In genomic region chr7:25711731-25712197, GRCm38 (mm10) we compare ENCODE assay signal across 7 mouse cellular contexts. TPM values are rescaled to one million over a fixed set of nuclear protein-coding genes. Genes with fewer than 3 reads are reported as not detected.
DNase-seq lines count a peak whose midpoint lies in the region; ATAC-seq and TF ChIP-seq lines count a peak whose summit lies in the region.

No protein-coding gene starts in this region.

- no peak for TF ChIP-seq EP300 in liver, embryonic 14.5 days (IDR thresholded peaks at IDR 0.05; ENCODE audit: low read depth)

- H3K79me3 ChIP-seq in C2C12 (ENCODE audit: low read depth), result peaks cover 2% of the 10 kb centered on the region

- ATAC-seq in heart, embryonic 16.5 days (replicated peaks; ENCODE audit: extremely low read depth, insufficient read depth, low FRiP score), result peak; percentile 11; the same call in 1 of the 2 replicates
- peak; percentile 11; the same call in 1 of the 2 replicates for ATAC-seq in liver, embryonic 14.5 days (ENCODE audit: insufficient read depth)
- ATAC-seq in stomach, embryonic 16.5 days (ENCODE audit: insufficient read depth, low FRiP score), result peak; percentile 44; the same call in 1 of the 2 replicates

- H3K9ac ChIP-seq in heart, embryonic 16.5 days (ENCODE audit: low read length), result 0 out of 2 replicates have a peak overlapping the region, but pooled peaks have one; percentile 41
- no peak overlapping the region for H3K9ac ChIP-seq in liver, embryonic 14.5 days (replicated peaks)
- H3K9ac ChIP-seq in stomach, embryonic 16.5 days (ENCODE audit: low read length), result no peak overlapping the region; the same call in 1 of the 2 replicates

- WGBS in heart, embryonic 16.5 days, result 13% methylated on average over 7 of the region's 7 CpGs
- 34% methylated on average over 7 of the region's 7 CpGs for WGBS in liver, embryonic 14.5 days (ENCODE audit: insufficient replicate concordance)
- 21% methylated on average over 7 of the region's 7 CpGs for WGBS in stomach, embryonic 16.5 days

- H3K4me2 ChIP-seq in heart, embryonic 16.5 days (ENCODE audit: low read depth, low read length), result no peak overlapping the region
- no peak overlapping the region for H3K4me2 ChIP-seq in liver, embryonic 14.5 days (ENCODE audit: low read depth)
- no peak overlapping the region for H3K4me2 ChIP-seq in stomach, embryonic 16.5 days (ENCODE audit: low read depth, low read length)

- H3K4me3 ChIP-seq in C2C12 (ENCODE audit: insufficient read depth, poor library complexity, severe bottlenecking), result no peak overlapping the region
- no peak overlapping the region for H3K4me3 ChIP-seq in heart, embryonic 16.5 days (ENCODE audit: low read length)
- no peak overlapping the region for H3K4me3 ChIP-seq in liver, embryonic 14.5 days (ENCODE audit: insufficient read depth in 1 of 2, low read depth in 2 of 2, low read length in 2 of 2)
- no peak overlapping the region for H3K4me3 ChIP-seq in stomach, embryonic 16.5 days (replicated peaks; ENCODE audit: low read length)

- no peaks in the 10 kb centered on the region for H3K27me3 ChIP-seq in C2C12 (ENCODE audit: control insufficient read depth, insufficient read depth, insufficient read length)
- no peaks in the 10 kb centered on the region for H3K27me3 ChIP-seq in heart, embryonic 16.5 days (ENCODE audit: control insufficient read depth, insufficient read depth, low read length)
- no peaks in the 10 kb centered on the region for H3K27me3 ChIP-seq in liver, embryonic 14.5 days (ENCODE audit: control insufficient read depth, insufficient read depth, low read length)
- H3K27me3 ChIP-seq in stomach, embryonic 16.5 days (ENCODE audit: control insufficient read depth, insufficient read depth, low read length), result no peaks in the 10 kb centered on the region

- peaks cover 36% of the 10 kb centered on the region for H3K36me3 ChIP-seq in C2C12 (ENCODE audit: control insufficient read depth, insufficient read depth)
- peaks cover 38% of the 10 kb centered on the region for H3K36me3 ChIP-seq in heart, embryonic 16.5 days (ENCODE audit: control insufficient read depth, insufficient read depth)
- peaks cover 38% of the 10 kb centered on the region for H3K36me3 ChIP-seq in liver, embryonic 14.5 days (replicated peaks; ENCODE audit: control insufficient read depth, insufficient read depth, low read depth)
- H3K36me3 ChIP-seq in stomach, embryonic 16.5 days (ENCODE audit: control insufficient read depth, insufficient read depth, low read length), result peaks cover 30% of the 10 kb centered on the region

- TF ChIP-seq CTCF in C2C12 (IDR thresholded peaks at IDR 0.05; ENCODE audit: control insufficient read depth, insufficient read depth, insufficient read length), result no peak
- TF ChIP-seq CTCF in liver, embryonic 14.5 days (IDR thresholded peaks at IDR 0.05; ENCODE audit: low read depth), result no peak

- peak overlapping the region; percentile 58 for H3K27ac ChIP-seq in heart, embryonic 16.5 days (ENCODE audit: low read length)
- no peak overlapping the region for H3K27ac ChIP-seq in liver, embryonic 14.5 days
- H3K27ac ChIP-seq in stomach, embryonic 16.5 days (ENCODE audit: low read length), result peak overlapping the region; percentile 39; the same call in 1 of the 2 replicates

- H3ac ChIP-seq in C2C12 (ENCODE audit: control insufficient read depth, insufficient read length, low read depth), result peak overlapping the region; percentile 25

- no peaks in the 10 kb centered on the region for H3K9me3 ChIP-seq in heart, embryonic 16.5 days (replicated peaks; ENCODE audit: control insufficient read depth, low read length)
- no peaks in the 10 kb centered on the region for H3K9me3 ChIP-seq in liver, embryonic 14.5 days (ENCODE audit: control insufficient read depth, low read length)
- H3K9me3 ChIP-seq in stomach, embryonic 16.5 days (replicated peaks; ENCODE audit: control insufficient read depth, low read length), result no peaks in the 10 kb centered on the region

- peak; percentile 92 for DNase-seq in 3T3-L1 (ENCODE audit: low read depth, low spot score)
- peak; percentile 79 for DNase-seq in embryo, embryonic 10 days (ENCODE audit: low spot score)
- DNase-seq in liver, embryonic 14.5 days (ENCODE audit: low read depth in 3 of 3, low spot score in 3 of 3), result no peak
- DNase-seq in kidney, postnatal 10 days, result no peak

- peaks cover 36% of the 10 kb centered on the region for H3K4me1 ChIP-seq in heart, embryonic 16.5 days (ENCODE audit: control insufficient read depth, insufficient read depth, low read length)
- H3K4me1 ChIP-seq in liver, embryonic 14.5 days (replicated peaks; ENCODE audit: control insufficient read depth in 2 of 2, insufficient read depth in 2 of 2, low read length in 1 of 2), result peaks cover 0 to 20% of the 10 kb centered on the region in 2 experiments; a peak in 3 of 4 replicates
- peaks cover 31% of the 10 kb centered on the region for H3K4me1 ChIP-seq in stomach, embryonic 16.5 days (ENCODE audit: control insufficient read depth, insufficient read depth, low read length)

- peaks cover 11% of the 10 kb centered on the region for H3K79me2 ChIP-seq in C2C12 (ENCODE audit: control insufficient read depth, insufficient read depth)

TF ChIP-seq in C2C12, 6 proteins besides CTCF, POLR2A, EP300 and RAD21:
- TF ChIP-seq MYOG (IDR thresholded peaks at IDR 0.05; ENCODE audit: control insufficient read depth, extremely low read depth, insufficient read length) (no peak), MAX (IDR thresholded peaks at IDR 0.05) (peak; percentile 37)

RNA-seq across cellular contexts. Expression of gene Ccdc97, which starts 7.1 kb away (rescaled TPM):
- 33.2 TPM for polyA plus RNA-seq in C2C12 (2012; fragmentation: generic; extraction: Trizol)
- polyA plus RNA-seq in heart, embryonic 16.5 days (2015; fragmentation: Nextera tagmentation; extraction: Ambion mirVana), result 19.9 and 23.0 TPM in 2 replicates
- polyA plus RNA-seq in liver, embryonic 14.5 days (2012; rRNA removed), result 17.1 and 19.5 TPM in 2 replicates
- 11.3 and 13.2 TPM in 2 replicates for polyA plus RNA-seq in liver, embryonic 14.5 days (2014; fragmentation: Nextera tagmentation; extraction: Ambion mirVana)
- polyA plus RNA-seq in stomach, embryonic 16.5 days (2015; fragmentation: Nextera tagmentation; extraction: Ambion mirVana), result 19.6 and 22.5 TPM in 2 replicates

RNA-seq across cellular contexts. Expression of gene Tgfb1, which starts 25.0 kb away (rescaled TPM):
- polyA plus RNA-seq in C2C12 (2012; fragmentation: generic; extraction: Trizol), result 108 TPM
- polyA plus RNA-seq in heart, embryonic 16.5 days (2015; fragmentation: Nextera tagmentation; extraction: Ambion mirVana), result 3.6 and 3.8 TPM in 2 replicates
- polyA plus RNA-seq in liver, embryonic 14.5 days (2012; rRNA removed), result 16.6 and 18.5 TPM in 2 replicates
- 3.9 and 4.3 TPM in 2 replicates for polyA plus RNA-seq in liver, embryonic 14.5 days (2014; fragmentation: Nextera tagmentation; extraction: Ambion mirVana)
- 1.4 and 2.8 TPM in 2 replicates for polyA plus RNA-seq in stomach, embryonic 16.5 days (2015; fragmentation: Nextera tagmentation; extraction: Ambion mirVana)

RNA-seq across cellular contexts. Expression of gene B9d2, which starts 31.2 kb away (rescaled TPM):
- polyA plus RNA-seq in C2C12 (2012; fragmentation: generic; extraction: Trizol), result 33.0 TPM
- polyA plus RNA-seq in heart, embryonic 16.5 days (2015; fragmentation: Nextera tagmentation; extraction: Ambion mirVana), result 30.3 and 32.0 TPM in 2 replicates
- polyA plus RNA-seq in liver, embryonic 14.5 days (2012; rRNA removed), result 21.9 and 28.2 TPM in 2 replicates
- 18.8 and 20.4 TPM in 2 replicates for polyA plus RNA-seq in liver, embryonic 14.5 days (2014; fragmentation: Nextera tagmentation; extraction: Ambion mirVana)
- 21.9 and 24.4 TPM in 2 replicates for polyA plus RNA-seq in stomach, embryonic 16.5 days (2015; fragmentation: Nextera tagmentation; extraction: Ambion mirVana)

RNA-seq across cellular contexts. Expression of gene Tmem91, which starts 36.8 kb away (rescaled TPM):
- 0.18 TPM for polyA plus RNA-seq in C2C12 (2012; fragmentation: generic; extraction: Trizol)
- 2.1 and 2.2 TPM in 2 replicates for polyA plus RNA-seq in heart, embryonic 16.5 days (2015; fragmentation: Nextera tagmentation; extraction: Ambion mirVana)
- 0.22 and 0.32 TPM in 2 replicates for polyA plus RNA-seq in liver, embryonic 14.5 days (2012; rRNA removed)
- 0.39 and 0.51 TPM in 2 replicates for polyA plus RNA-seq in liver, embryonic 14.5 days (2014; fragmentation: Nextera tagmentation; extraction: Ambion mirVana)
- polyA plus RNA-seq in stomach, embryonic 16.5 days (2015; fragmentation: Nextera tagmentation; extraction: Ambion mirVana), result 3.4 and 3.5 TPM in 2 replicates

RNA-seq across cellular contexts. Expression of gene Hnrnpul1, which starts 42.8 kb away (rescaled TPM):
- polyA plus RNA-seq in C2C12 (2012; fragmentation: generic; extraction: Trizol), result 84.0 TPM
- polyA plus RNA-seq in heart, embryonic 16.5 days (2015; fragmentation: Nextera tagmentation; extraction: Ambion mirVana), result 32.3 and 34.4 TPM in 2 replicates
- 22.8 and 26.5 TPM in 2 replicates for polyA plus RNA-seq in liver, embryonic 14.5 days (2012; rRNA removed)
- polyA plus RNA-seq in liver, embryonic 14.5 days (2014; fragmentation: Nextera tagmentation; extraction: Ambion mirVana), result 36.5 and 39.1 TPM in 2 replicates
- polyA plus RNA-seq in stomach, embryonic 16.5 days (2015; fragmentation: Nextera tagmentation; extraction: Ambion mirVana), result 35.4 and 39.6 TPM in 2 replicates

Comparison
In these comparisons a context has a peak if more than half of its experiments do, and no peak if none do; other contexts are left out.
1. DNase-seq: peak in 3T3-L1 (single experiment) and embryo, embryonic 10 days (single experiment); none in liver, embryonic 14.5 days (0 of 3) and kidney, postnatal 10 days (single experiment).
2. Peak in every context shown above with its lines, with median percentiles within 50 percentile points of each other: ATAC-seq.